Comparison of ENCODE assay signal across 9 mouse cellular contexts in the genomic region with DNA sequence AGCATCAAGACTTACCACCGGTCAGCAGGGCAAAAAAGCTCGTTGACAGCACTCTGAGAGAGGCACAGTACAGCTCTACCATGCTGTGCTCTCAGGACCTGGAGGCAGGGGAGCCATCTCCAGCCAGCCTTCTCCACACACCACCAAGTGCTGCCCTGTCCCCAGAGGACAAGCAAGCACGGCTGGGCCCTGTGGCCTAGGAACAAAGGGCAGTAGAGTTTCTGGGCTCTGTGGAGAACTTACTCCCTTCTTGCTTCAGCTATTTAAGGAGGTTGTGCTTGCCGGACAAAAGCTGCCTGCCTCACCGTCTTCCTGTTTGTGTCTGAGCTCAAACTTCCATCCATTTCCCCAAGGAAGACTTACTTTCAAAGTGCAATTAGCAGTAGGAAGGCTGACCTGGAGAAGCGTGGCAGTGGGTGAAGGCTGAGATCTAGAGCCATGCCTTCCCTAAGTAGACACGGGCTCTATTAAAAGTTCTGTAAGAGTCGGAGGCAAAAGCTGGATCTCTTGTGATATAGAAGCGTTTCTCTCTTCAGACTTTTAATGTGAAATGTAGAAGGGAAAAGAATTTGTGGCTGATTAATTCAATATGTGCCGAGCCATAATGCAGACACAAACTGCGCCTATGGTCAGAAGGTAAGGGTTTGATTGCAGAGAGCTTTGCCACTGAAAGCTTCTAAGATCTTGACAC. TPM values are rescaled to one million over a fixed set of nuclear protein-coding genes. Genes with fewer than 3 reads are reported as not detected.
DNase-seq lines count a peak whose midpoint lies in the region; ATAC-seq lines count a peak whose summit lies in the region.
"Had no signal": no experiment of that assay in that cellular context is flagged by ENCODE, and none has a peak within 500 bp of the region (broad histone marks: within the 10 kb centered on the region; RNA-seq: fewer than 3 reads in every experiment).

No protein-coding gene starts in this region.

- no peaks in the 10 kb centered on the region for H3K27me3 ChIP-seq in heart, embryonic 12.5 days (replicated peaks)
- H3K27me3 ChIP-seq in limb, embryonic 10.5 days (ENCODE audit: low read depth, poor library complexity, severe bottlenecking): no peaks in the 10 kb centered on the region

- H3K9me3 ChIP-seq in heart, embryonic 12.5 days (replicated peaks): no peaks in the 10 kb centered on the region
- no peaks in the 10 kb centered on the region for H3K9me3 ChIP-seq in limb, embryonic 10.5 days (replicated peaks)

- 50% methylated on average over 11 of the region's 11 CpGs for WGBS in heart, embryonic 12.5 days
- WGBS in limb, embryonic 10.5 days: 19% methylated on average over 11 of the region's 11 CpGs

- ATAC-seq in heart, embryonic 12.5 days (ENCODE audit: insufficient number of reproducible peaks, low FRiP score): 0 out of 2 replicates have a peak, but pooled peaks have one; percentile 24
- ATAC-seq in granulocyte monocyte progenitor cell, adult 5-6 weeks (replicated peaks; ENCODE audit: poor library complexity, severe bottlenecking): no peak

- peak overlapping the region; percentile 73 for H3K27ac ChIP-seq in heart, embryonic 12.5 days (ENCODE audit: poor library complexity, severe bottlenecking)
- H3K27ac ChIP-seq in limb, embryonic 10.5 days: peak overlapping the region; percentile 94
- H3K27ac ChIP-seq: macrophage had no signal

- H3K36me3 ChIP-seq in heart, embryonic 12.5 days: no peaks in the 10 kb centered on the region
- H3K36me3 ChIP-seq in limb, embryonic 10.5 days: 0 out of 2 replicates have a peak, but pooled peaks cover 3% of the 10 kb centered on the region

- H3K4me3 ChIP-seq in heart, embryonic 12.5 days: peak overlapping the region; percentile 29; the same call in 1 of the 2 replicates
- peak overlapping the region; percentile 53 for H3K4me3 ChIP-seq in limb, embryonic 10.5 days

- intact Hi-C loops in heart, postnatal 25 days (cut with DNase I): loop anchor here (10.0 kb wide), 1 partner anchor 54 kb away; a partner anchor contains a TSS

- peak overlapping the region; percentile 39 for H3K4me2 ChIP-seq in heart, embryonic 12.5 days

- peak overlapping the region; percentile 57 for H3K9ac ChIP-seq in heart, embryonic 12.5 days

- peak; percentile 26 for DNase-seq in heart, adult 8-10 months (ENCODE audit: low spot score)
- no peak for DNase-seq in heart, postnatal 25 days (ENCODE audit: low spot score)
- DNase-seq in adipocyte (ENCODE audit: low spot score): peak; percentile 71
- DNase-seq in limb, embryonic 10.5 days (ENCODE audit: low spot score): peak; percentile 67
- DNase-seq in cerebellum, adult 9-10 months: no peak
- no peak for DNase-seq in adrenal gland, postnatal 25 days

- peaks cover 31% of the 10 kb centered on the region for H3K4me1 ChIP-seq in heart, embryonic 12.5 days (replicated peaks)
- peaks cover 80% of the 10 kb centered on the region for H3K4me1 ChIP-seq in limb, embryonic 10.5 days

RNA-seq across cellular contexts. Expression of a gene that starts 53.3 kb away (rescaled TPM):
- 1 to 10 TPM; 1.3 to 2.4 (median 2.0) TPM for total RNA-seq in heart, adult 8-10 months (2022)
- 1 to 10 TPM; 2.5 to 3.0 TPM for total RNA-seq in heart, postnatal 25 days (2021)
- 25.2 and 25.4 TPM in 2 replicates for polyA plus RNA-seq in heart, embryonic 12.5 days (2016; fragmentation: Nextera tagmentation; extraction: Ambion mirVana)
- 52.8 and 58.2 TPM in 2 replicates for polyA plus RNA-seq in limb, embryonic 10.5 days (2016; fragmentation: Nextera tagmentation; extraction: Ambion mirVana)
- 0.90 and 2.1 TPM in 2 replicates for total RNA-seq in granulocyte monocyte progenitor cell, adult 5-6 weeks (2014; fragmentation: Nextera tagmentation)
- total RNA-seq in granulocyte monocyte progenitor cell, adult 5-6 weeks (2017): 1.0 and 1.8 TPM in 2 replicates
- total RNA-seq in adrenal gland, postnatal 25 days (2021): 14.3 and 15.6 TPM in 2 replicates

Comparison
In these comparisons a context has a peak if more than half of its experiments do, and no peak if none do; other contexts are left out.
1. DNase-seq: peak in heart, adult 8-10 months (single experiment), adipocyte (single experiment) and limb, embryonic 10.5 days (single experiment); none in heart, postnatal 25 days (single experiment), cerebellum, adult 9-10 months (single experiment) and adrenal gland, postnatal 25 days (single experiment).